Mouse (Mus musculus) liver, postnatal 0 days (tissue): ENCODE data around the gene Ppp1r12a.

ENCODE experiments used
- CTCF ChIP-seq: sonication (generic); IDR thresholded peaks from 2 replicates; pipeline ENCODE4 v1.5.1; 2016; ENCODE audit warnings: antibody characterized with exemption, low read depth
- EP300 ChIP-seq: IDR thresholded peaks from 2 replicates; pipeline ENCODE4 v1.6.1; 2016; ENCODE audit warnings: antibody characterized with exemption, low read depth, mild to moderate bottlenecking

DNA sequence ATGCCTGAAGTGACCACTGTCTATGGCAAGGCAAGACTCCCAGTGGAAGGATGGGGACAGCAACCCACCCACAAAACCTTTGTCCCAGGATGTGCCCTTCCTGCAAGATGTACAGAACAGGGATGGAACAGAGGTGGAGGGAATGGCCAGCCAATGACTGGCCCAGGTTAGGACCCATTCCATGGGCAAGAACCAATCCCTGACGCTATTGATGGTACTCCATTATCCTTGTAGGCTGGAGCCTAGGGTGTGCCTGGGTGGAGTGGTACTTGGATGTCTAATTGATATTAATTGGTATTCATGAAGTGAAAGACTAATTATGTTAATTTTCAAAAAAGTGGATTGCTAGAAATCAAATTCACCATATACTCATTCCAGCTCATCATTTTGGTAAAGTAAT lies 35.5 kb downstream of the Ppp1r12a start:
- TF ChIP-seq CTCF (no peak), EP300 (no peak)
